Mouse (Mus musculus) liver, embryonic 12.5 days (tissue): ENCODE data around the gene Pkn2. TPM values are rescaled to one million over a fixed set of nuclear protein-coding genes. Genes with fewer than 3 reads are reported as not detected.

Experiments
- polyA plus RNA-seq: library from polyadenylated mRNA; unstranded; fragments of >200 nt; fragmentation: Nextera tagmentation; extraction: Ambion mirVana; gene quantifications from 2 replicates; pipeline ENCODE4 v1.2.1, GENCODE M21; 2016

The Pkn2 gene
- polyA plus RNA-seq, 1 experiment from 2014 or later, result 50.5 TPM

Other genes with a start within 250 kb of the Pkn2 start
- gene Kyat3, start 181.0 kb downstream of the Pkn2 start, polyA plus RNA-seq, result 9.5 and 11.0 TPM in 2 replicates
- gene Gtf2b, start 117.0 kb downstream of the Pkn2 start, polyA plus RNA-seq, result 46.5 and 50.7 TPM in 2 replicates